Mouse (Mus musculus): ENCODE results near the gene Wdr19.

Gene Wdr19

GRCm38 (mm10) chr5:65199346-65200128, at the start of gene Wdr19:
Gene Wdr19, plus strand, starts transcription at chr5:65199696.
- peak; percentile 99 for DNase-seq (ENCODE audit: low spot score)

- DNase-seq (ENCODE audit: low spot score): no peak
Observed at GRCm38 (mm10) chr5:65149706-65150105, 49.8 kb upstream of the Wdr19 start.

GRCm38 (mm10) chr5:65150376-65150955, 49.0 kb upstream of the Wdr19 start:
- no peak for DNase-seq (ENCODE audit: low spot score)

GRCm38 (mm10) chr5:65151276-65151675, 48.2 kb upstream of the Wdr19 start:
- DNase-seq (ENCODE audit: low spot score): no peak

GRCm38 (mm10) chr5:65151767-65152166, 47.7 kb upstream of the Wdr19 start:
- DNase-seq (ENCODE audit: low spot score): no peak

GRCm38 (mm10) chr5:65154287-65154686, 45.2 kb upstream of the Wdr19 start:
- DNase-seq (ENCODE audit: low spot score): no peak

- DNase-seq (ENCODE audit: low spot score): no peak
Observed at GRCm38 (mm10) chr5:65156853-65157252, 42.6 kb upstream of the Wdr19 start.

GRCm38 (mm10) chr5:65157412-65158381, 41.8 kb upstream of the Wdr19 start:
- DNase-seq (ENCODE audit: low spot score): no peak

- no peak for DNase-seq (ENCODE audit: low spot score)
Observed at GRCm38 (mm10) chr5:65158696-65159305, 40.7 kb upstream of the Wdr19 start.

GRCm38 (mm10) chr5:65163001-65163400, 36.5 kb upstream of the Wdr19 start:
- DNase-seq (ENCODE audit: low spot score): no peak

- no peak for DNase-seq (ENCODE audit: low spot score)
Observed at GRCm38 (mm10) chr5:65163489-65164092, 35.9 kb upstream of the Wdr19 start.

GRCm38 (mm10) chr5:65170206-65170605, 29.3 kb upstream of the Wdr19 start:
- DNase-seq (ENCODE audit: low spot score): no peak

GRCm38 (mm10) chr5:65175035-65175917, 24.2 kb upstream of the Wdr19 start:
- no peak for DNase-seq (ENCODE audit: low spot score)

GRCm38 (mm10) chr5:65175918-65176484, 23.5 kb upstream of the Wdr19 start:
- no peak for DNase-seq (ENCODE audit: low spot score)

GRCm38 (mm10) chr5:65177026-65177514, 22.4 kb upstream of the Wdr19 start:
- no peak for DNase-seq (ENCODE audit: low spot score)

- no peak for DNase-seq (ENCODE audit: low spot score)
Observed at GRCm38 (mm10) chr5:65178477-65178876, 21.0 kb upstream of the Wdr19 start.

- no peak for DNase-seq (ENCODE audit: low spot score)
Observed at GRCm38 (mm10) chr5:65181160-65181793, 18.2 kb upstream of the Wdr19 start.

GRCm38 (mm10) chr5:65181794-65182169, 17.7 kb upstream of the Wdr19 start:
- no peak for DNase-seq (ENCODE audit: low spot score)

- no peak for DNase-seq (ENCODE audit: low spot score)
Observed at GRCm38 (mm10) chr5:65182268-65182667, 17.2 kb upstream of the Wdr19 start.

- DNase-seq (ENCODE audit: low spot score): no peak
Observed at GRCm38 (mm10) chr5:65191601-65192000, 7.9 kb upstream of the Wdr19 start.
